Mouse (Mus musculus) embryo, embryonic 10 days (tissue): ENCODE measurements around the gene Usf1.
A peak's percentile ranks its signal among the peaks of the same experiment; 100 is the strongest.

ENCODE experiments used
- DNase-seq: peaks from one replicate; pipeline ENCODE4 v3.0.0-alpha.2; 2015; ENCODE audit warnings: low spot score

The Usf1 gene

GRCm38 (mm10) chr1:171418660-171419059 is 7.5 kb downstream of the Usf1 start, which contains the start of gene Tstd1:
TSS of gene Tstd1 (plus strand) at chr1:171418872.
- DNase-seq, result no peak

- no peak for DNase-seq
Observed at GRCm38 (mm10) chr1:171419291-171419882, 8.3 kb downstream of the Usf1 start.

GRCm38 (mm10) chr1:171419905-171420304 is 8.8 kb downstream of the Usf1 start:
- DNase-seq, result no peak

DNA sequence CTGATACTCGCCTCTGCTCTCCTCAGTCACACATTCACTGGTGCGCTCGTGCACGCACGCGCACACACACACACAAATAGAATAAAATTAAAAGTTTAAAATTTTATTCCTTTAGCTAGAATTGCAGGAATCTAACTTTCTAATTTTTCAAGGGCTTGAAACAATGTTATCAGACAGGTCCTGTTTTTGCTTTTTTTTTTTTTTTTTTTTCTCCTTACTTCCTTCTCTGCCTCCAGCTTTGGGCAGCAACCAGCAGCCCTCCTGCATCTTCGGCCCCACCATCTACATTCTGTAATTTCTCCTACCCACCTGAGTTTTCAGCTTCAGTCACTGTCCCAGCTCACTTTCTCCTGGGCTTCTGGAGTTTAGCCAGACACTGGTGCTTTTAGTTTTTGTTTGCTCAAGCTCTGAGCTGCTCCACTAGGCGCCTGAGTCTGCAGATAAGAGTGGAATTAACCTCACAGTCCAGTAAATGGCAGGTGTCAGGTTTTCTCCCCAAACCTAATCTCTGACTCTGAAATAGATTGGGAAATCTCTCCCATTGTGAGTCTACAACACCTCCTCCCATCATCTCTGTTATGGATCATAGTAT is 11.5 kb downstream of the Usf1 start:
- DNase-seq, result no peak

- DNase-seq, result no peak
Observed at GRCm38 (mm10) chr1:171424638-171425037, 13.5 kb downstream of the Usf1 start.

DNA sequence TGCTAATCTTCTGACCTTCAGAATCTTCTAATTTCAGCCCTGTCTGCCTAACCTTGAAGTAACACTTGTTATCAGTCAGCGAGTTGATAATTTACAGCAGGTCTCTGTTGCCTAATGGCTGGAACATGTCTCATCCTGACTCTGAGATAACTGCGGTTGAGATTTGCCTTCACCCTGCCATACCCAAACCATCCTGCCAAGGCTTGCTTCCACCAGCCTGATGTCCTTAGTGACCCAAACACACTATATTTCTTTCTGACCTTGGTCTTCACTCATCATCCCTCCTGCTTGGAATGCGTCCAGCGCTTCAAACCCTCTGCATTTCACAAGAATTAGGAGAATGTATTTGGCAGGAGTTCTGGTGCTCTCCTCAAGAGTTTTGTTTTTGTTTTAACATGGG is 14.0 kb downstream of the Usf1 start:
- no peak for DNase-seq

DNA sequence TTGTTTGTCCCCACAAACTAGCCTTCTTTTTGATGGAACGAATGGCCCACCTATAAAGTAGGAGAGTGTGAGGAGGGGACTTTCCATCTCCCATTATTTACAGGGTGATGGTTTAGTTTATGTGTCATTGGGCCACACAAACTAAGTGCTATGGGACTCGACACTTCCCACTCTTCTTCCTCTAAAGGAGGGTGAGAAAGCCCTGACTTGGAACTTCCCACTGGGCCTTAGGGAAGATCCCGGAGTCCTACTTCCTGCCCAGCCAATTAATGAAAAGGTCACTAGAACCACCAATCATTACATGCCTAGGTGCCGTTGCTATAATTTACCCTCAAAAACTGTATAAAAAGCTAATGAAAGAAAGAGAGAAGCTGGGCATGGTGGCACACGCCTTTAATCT is 21.0 kb downstream of the Usf1 start:
- DNase-seq, result no peak

DNA sequence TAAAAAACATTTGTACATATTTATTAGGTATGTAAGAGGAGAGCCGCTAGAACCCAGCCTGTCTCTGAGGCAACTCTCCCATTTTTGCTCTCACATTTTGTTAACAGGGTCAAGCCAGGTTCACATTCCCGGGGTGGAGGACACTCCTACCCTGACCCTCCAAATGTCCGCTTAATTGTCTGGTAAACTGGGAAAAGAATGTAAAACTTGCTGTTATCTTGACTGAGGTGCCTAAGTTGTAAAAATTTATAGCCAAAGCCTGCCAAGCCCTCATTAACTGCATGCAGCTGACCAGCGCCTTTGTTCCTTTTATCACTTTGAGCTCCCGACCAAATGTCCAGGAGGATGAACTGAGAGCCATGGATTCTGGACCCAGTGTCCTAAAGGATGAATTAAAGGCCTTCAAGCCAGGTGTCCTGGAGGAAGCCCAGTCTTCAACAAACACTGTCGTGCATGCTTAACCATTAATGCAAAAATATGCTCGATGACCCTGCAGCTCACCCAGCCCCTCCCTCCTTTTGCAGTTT is 24.2 kb downstream of the Usf1 start:
- peak; percentile 49 for DNase-seq

GRCm38 (mm10) chr1:171435974-171436373 is 24.9 kb downstream of the Usf1 start:
- no peak for DNase-seq

DNA sequence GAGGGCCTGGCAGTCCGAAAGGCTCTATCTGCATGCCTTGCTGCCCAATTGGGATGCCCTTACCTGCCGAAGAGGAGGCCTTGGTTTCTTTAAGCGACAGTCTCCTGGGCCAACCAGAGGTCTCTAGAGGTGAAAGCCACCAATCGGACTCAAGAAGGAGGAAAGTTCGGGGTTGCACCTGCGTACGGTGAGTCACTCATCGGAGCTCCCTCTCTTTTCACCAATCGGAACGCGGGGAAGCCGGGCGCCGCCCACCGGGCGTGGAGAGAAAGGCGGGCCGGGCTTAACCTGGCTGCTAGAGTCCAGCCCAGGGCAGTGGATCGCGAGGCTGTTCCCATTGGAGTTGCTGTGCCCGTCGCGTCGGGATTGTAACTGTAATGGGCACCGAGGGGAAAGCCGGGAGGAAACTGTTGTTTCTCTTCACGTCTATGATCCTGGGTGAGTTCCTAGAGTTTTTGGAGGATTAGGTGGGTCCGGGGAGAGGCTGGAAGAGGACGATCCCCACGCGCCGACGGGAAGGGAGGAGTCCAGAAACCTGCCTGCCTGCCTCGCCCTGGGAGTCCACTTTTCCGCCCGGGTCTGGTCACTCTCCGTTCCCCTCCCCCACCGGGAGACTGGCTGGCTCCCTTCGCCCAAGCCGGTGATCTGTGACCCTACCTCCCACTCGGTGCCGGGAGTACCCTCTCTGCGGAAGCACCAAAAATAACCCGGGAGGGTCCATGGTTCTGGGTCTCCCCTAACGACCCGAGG is 26.3 kb downstream of the Usf1 start, which contains the start of gene F11r:
Gene F11r, plus strand, starts transcription at position 272 of the 750 bp plus-strand sequence.
- DNase-seq, result peak; percentile 77

DNA sequence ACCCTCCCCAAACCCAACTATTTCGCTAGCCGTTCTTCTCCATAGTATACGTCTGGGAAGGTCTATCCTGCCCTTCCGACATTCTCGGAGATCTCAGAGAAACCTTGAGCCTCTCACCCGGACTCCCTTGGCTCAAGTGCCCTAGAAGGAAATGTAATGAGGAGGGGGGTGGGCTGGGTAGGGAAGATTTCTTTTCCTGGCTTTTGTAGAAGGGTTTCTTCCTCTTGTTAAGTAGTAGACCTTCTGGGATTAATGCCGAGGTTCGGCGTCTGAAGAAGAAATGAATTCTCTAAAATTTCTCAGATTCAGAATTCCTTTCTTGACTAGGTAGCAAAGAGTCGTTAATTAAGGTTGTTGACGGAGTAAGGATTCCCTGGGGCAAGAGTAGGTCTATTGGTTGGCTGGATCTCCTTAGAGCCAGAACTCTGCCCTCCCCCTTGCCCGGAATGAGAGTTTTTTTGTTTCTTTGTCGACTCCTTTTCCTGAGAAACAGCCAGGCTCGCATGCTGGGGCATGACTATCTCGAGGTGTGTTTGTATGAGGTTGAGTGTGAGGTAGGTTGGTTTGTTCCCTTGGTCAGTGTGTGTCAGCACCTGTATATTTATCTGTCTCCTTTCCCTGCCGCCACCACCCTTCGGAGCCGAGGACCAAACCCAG is 27.0 kb downstream of the Usf1 start:
- no peak for DNase-seq

DNA sequence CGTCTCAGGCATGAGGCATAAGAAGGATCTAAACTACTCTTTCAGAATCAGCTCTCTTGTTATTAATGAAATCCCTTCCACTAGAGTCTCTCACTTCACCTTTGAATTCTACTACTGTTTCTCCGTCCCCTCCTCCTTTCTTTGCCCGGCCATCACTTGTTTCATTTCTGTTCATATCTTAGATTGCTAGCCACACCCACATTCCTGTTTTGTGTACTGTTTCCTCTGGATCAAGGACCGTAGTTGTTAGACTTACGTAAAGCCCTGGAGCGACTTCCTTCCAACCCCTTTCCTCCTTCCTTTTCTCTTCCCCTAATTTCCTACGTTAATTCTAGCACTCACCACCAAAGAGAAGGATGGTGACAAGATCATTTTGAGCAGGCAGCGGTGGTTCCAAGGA is 28.0 kb downstream of the Usf1 start:
- DNase-seq, result no peak

DNA sequence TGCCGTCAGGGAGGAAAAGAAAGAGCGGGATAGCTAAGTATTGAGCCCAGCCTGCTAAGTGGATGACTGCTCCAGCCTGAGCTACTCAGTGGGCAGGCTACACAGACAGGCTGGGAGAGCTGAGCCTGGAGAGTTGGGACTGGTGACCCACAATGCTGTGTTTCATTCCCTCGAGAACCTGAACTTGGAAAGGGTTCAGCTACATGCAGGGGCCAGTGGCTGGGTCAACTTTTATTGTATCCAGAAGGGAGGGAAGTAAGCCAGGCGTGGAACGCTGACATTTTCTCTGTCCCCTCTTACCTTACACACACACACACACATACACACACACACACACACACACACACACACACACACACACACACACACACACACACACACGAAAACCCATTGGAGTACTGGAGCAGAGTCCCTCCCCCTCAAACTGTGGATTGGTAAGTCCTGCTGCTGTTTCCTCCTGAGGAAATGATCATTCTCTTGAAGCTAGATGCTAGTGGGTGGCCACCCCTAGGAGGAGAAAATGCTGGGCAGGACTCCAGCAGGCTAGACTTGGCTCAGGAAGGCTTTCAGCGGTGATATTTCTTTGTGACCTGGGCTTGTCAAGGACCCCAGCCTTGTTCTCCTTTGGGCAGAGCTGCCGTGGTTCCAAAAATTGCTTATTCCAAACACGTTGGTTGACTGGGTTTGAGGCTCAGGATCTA is 29.1 kb downstream of the Usf1 start:
- DNase-seq, result no peak

DNA sequence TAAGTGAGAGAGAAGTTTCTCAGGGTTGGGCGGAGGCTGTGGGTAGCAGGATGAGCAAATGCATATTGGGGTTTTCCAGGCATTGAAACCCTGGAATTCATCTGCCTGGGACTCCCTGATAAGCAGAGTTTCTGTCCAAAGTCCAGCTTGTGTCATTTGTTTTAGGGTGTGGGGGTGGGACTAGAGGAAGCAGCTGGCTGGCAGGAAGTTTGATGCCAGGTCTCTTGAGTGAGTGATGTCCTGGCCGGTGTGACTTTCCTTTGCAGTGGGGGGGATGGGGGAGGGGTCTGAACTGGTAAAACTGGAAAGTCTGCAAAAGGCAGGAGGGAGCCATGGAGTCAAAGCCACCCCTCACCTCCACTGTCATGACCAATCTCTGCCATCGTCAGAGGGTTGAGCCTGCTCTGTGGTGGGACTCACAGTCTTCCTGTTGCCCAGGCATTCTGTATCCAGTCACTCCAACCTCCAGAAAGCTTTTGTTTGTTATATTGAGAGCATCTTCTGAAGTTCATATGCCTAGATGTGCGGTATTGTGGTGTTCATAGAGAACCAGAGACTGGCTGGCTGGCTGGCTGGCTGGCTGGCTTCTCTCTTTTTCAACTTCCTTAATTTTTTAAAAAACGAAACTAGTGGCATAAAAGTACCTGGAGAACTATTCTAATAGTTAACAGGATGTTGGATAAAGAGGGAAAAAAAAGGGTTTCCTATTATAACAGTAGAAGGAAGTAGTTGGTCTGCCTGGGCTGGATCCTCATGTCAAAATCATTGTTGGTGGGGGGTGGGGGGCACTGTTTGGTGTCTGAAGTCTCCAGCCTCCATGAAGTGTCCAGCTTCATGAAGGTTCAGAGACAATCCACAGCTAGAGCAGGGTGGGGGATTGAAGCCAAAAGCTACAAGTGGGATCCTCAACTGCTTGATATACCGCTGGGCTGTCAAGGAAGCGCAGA is 30.6 kb downstream of the Usf1 start:
- no peak for DNase-seq

- DNase-seq, result no peak
Observed at GRCm38 (mm10) chr1:171442413-171442760, 31.3 kb downstream of the Usf1 start.

DNA sequence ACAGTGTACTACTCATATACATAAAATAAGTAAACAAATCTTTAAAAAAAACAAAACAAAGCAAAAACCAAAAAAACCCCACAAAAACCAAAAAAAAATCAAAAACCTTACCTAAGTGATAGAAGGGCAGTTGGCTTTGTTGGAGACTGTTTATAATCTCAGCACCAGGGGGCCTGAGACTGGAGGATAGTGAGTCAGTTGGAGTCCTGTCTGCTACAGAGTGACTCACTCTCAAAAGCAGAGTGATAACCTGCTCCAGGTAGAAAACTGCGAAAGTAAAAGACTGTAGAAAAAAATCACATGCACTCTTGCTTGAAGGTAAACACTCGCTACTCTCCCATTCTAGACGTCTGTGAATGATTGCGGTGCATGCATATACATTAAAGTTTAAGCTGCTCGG is 33.9 kb downstream of the Usf1 start:
- no peak for DNase-seq

DNA sequence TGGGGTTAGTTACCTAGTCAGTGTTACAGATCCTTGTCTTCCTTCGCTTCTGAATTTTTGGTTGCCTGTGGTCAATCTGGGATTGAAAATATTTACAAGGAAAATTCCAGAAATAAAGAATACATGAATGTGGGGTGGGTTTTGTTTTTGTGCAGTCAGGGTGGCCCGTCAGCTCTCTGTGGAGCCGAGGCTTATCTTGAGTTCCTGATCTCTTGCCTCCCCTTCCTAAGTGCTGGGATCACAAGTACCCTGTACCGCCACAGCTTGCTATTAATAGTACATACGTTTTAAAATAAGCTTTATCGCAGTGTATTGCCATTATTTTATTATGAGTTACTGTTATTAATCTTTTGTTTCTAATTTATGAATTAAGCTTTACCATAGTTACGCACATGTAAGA is 35.7 kb downstream of the Usf1 start:
- DNase-seq, result no peak

GRCm38 (mm10) chr1:171447692-171448091 is 36.6 kb downstream of the Usf1 start:
- DNase-seq, result no peak

DNA sequence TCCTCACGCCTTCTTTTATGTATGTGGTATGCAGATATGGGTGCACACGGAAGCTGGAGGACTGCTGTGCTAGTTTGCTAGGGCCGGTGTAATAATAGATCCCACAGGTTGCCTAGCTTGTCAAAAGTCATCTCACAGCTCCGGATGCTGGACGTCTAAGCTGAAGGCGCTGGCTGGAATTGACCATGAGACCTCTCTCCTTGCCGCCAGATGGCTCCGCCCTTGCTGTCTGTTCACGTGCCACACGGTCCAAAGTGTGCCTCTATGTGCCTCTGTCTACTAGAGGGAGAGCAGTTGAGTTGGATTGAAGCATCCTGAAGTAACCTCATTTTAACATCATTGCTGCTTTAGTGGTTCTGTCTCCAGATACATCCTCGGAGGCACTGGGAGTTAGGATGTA is 38.9 kb downstream of the Usf1 start:
- DNase-seq, result no peak

DNA sequence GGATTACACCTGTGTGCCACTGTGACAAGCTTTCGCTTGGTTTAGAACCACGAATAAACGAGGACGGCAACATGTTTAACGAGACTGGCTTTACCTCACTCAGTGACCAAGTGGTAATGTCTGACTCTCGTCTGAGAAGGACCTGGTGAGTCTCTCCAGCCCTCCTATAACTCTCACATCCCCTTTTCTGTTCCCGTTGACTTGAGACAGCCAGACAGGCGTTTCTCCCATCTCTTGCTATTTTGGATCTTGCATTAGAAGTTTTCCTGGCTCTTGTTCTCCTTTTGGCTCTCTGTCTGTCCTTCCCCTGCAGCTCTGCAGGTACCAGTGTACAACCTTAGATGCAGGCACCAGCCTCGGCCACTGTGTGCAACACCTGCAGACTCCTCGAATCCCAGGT is 39.9 kb downstream of the Usf1 start:
- no peak for DNase-seq

- no peak for DNase-seq
Observed at GRCm38 (mm10) chr1:171452522-171452921, 41.4 kb downstream of the Usf1 start.
